Mouse (Mus musculus): ENCODE measurements around the gene Lama5. TPM values are rescaled to one million over a fixed set of nuclear protein-coding genes. Genes with fewer than 3 reads are reported as not detected.

Gene Lama5
- polyA plus RNA-seq, 1 experiment: 8.3 TPM

- H3K27ac ChIP-seq (ENCODE audit: control insufficient read depth, insufficient read depth, low read depth, low read length): no peak overlapping the region
- no peaks in the 10 kb centered on the region for H3K27me3 ChIP-seq (ENCODE audit: control insufficient read depth, insufficient read depth, low read length)
- TF ChIP-seq POLR2A (IDR thresholded peaks at IDR 0.05; ENCODE audit: control insufficient read depth, low read depth, low read length): no peak
- no peak for TF ChIP-seq CTCF (IDR thresholded peaks at IDR 0.05; ENCODE audit: control insufficient read depth, insufficient read depth, insufficient replicate concordance, low read depth, low read length)
- H3K4me1 ChIP-seq (ENCODE audit: control insufficient read depth, insufficient read depth, low read length): peaks cover 5% of the 10 kb centered on the region
- H3K4me3 ChIP-seq (ENCODE audit: control insufficient read depth, low read depth, low read length): no peak overlapping the region
- peaks cover 2% of the 10 kb centered on the region; the same call in 1 of the 2 replicates for H3K36me3 ChIP-seq (ENCODE audit: control insufficient read depth, insufficient read depth, low read length)
These were observed 58.8 kb downstream of the Lama5 start for GRCm38 (mm10) chr2:180166869-180167268.

GRCm38 (mm10) chr2:180165855-180166254, 59.8 kb downstream of the Lama5 start:
- Histone ChIP-seq H3K27me3 (ENCODE audit: control insufficient read depth, insufficient read depth, low read length) (no peaks in the 10 kb centered on the region), H3K4me3 (ENCODE audit: control insufficient read depth, low read depth, low read length) (no peak overlapping the region), H3K36me3 (ENCODE audit: control insufficient read depth, insufficient read depth, low read length) (peaks cover 2% of the 10 kb centered on the region; the same call in 1 of the 2 replicates), H3K4me1 (ENCODE audit: control insufficient read depth, insufficient read depth, low read length) (peaks cover 5% of the 10 kb centered on the region), H3K27ac (ENCODE audit: control insufficient read depth, insufficient read depth, low read depth, low read length) (no peak overlapping the region)
- no peak for TF ChIP-seq CTCF (IDR thresholded peaks at IDR 0.05; ENCODE audit: control insufficient read depth, insufficient read depth, insufficient replicate concordance, low read depth, low read length)
- no peak for TF ChIP-seq POLR2A (IDR thresholded peaks at IDR 0.05; ENCODE audit: control insufficient read depth, low read depth, low read length)

DNA sequence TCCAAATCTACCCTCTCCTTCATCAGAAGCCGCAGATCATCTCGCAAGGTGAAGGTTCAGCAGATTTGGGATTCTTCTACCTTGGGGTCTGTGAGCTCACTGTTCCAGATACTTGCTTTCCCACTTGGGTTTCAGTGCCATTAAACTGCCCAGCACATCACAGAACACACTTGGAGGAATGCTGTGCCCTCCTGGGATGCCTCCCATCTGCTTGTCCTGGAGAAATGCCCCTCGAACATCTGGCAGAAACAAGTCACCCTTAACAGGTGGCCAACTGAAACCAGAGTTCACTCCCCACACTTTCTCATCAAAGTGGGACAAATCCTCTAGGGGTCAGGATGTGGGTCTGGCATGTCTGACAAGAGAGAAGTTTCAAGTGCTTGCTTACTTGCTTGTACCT, 67.0 kb downstream of the Lama5 start:
- Histone ChIP-seq H3K36me3 (ENCODE audit: control insufficient read depth, insufficient read depth, low read length) (peaks cover 2% of the 10 kb centered on the region; the same call in 1 of the 2 replicates), H3K27ac (ENCODE audit: control insufficient read depth, insufficient read depth, low read depth, low read length) (no peak overlapping the region), H3K4me1 (ENCODE audit: control insufficient read depth, insufficient read depth, low read length) (no peaks in the 10 kb centered on the region), H3K27me3 (ENCODE audit: control insufficient read depth, insufficient read depth, low read length) (no peaks in the 10 kb centered on the region), H3K4me3 (ENCODE audit: control insufficient read depth, low read depth, low read length) (no peak overlapping the region)
- no peak for TF ChIP-seq CTCF (IDR thresholded peaks at IDR 0.05; ENCODE audit: control insufficient read depth, insufficient read depth, insufficient replicate concordance, low read depth, low read length)
- no peak for TF ChIP-seq POLR2A (IDR thresholded peaks at IDR 0.05; ENCODE audit: control insufficient read depth, low read depth, low read length)

DNA sequence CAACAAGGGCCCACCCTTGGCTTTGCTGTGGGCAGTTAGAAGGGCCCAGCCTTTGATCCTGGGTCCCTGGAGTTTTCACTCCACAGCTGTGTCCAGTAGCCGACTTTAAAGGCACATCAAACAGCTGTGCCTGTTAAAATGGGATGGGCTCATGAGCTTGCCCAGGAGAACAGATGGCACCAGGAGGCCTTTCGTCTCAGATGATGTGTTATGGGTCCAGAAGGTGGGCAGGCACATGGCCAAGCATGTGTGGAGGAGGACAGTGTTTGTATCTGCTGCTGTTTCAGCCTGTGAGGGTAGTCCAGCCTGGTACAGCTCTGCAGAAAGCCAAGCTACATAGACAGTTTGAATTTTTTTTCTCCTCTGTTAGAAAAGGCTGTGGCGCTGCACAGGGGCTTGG, 70.9 kb downstream of the Lama5 start:
- TF ChIP-seq CTCF (IDR thresholded peaks at IDR 0.05; ENCODE audit: control insufficient read depth, insufficient read depth, insufficient replicate concordance, low read depth, low read length) (no peak), POLR2A (IDR thresholded peaks at IDR 0.05; ENCODE audit: control insufficient read depth, low read depth, low read length) (no peak)
- H3K4me1 ChIP-seq (ENCODE audit: control insufficient read depth, insufficient read depth, low read length): no peaks in the 10 kb centered on the region
- no peak overlapping the region for H3K27ac ChIP-seq (ENCODE audit: control insufficient read depth, insufficient read depth, low read depth, low read length)
- H3K36me3 ChIP-seq (ENCODE audit: control insufficient read depth, insufficient read depth, low read length): peaks cover 1% of the 10 kb centered on the region; the same call in 1 of the 2 replicates
- no peaks in the 10 kb centered on the region for H3K27me3 ChIP-seq (ENCODE audit: control insufficient read depth, insufficient read depth, low read length)
- H3K4me3 ChIP-seq (ENCODE audit: control insufficient read depth, low read depth, low read length): no peak overlapping the region

DNA sequence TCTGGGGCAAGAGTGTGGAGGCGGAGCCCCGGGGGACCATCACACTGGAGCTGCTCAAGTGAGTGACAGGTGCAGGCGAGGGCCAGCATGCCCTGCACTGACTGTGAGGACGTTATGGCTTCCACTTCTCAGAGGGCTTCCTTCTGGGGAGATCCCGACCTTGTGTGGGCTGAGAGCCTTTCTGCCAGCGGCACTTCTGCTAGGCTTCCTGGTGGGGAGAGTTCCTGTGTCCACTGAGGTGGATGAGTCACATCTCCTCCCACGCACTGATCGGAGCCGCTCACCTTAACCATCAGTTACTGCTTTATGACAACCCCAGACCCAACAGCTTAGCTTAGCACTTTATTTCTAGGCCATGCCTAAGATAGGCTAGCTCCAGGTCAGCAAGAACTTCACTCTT, 77.1 kb downstream of the Lama5 start:
- no peaks in the 10 kb centered on the region for H3K4me1 ChIP-seq (ENCODE audit: control insufficient read depth, insufficient read depth, low read length)
- H3K36me3 ChIP-seq (ENCODE audit: control insufficient read depth, insufficient read depth, low read length): peaks cover 5% of the 10 kb centered on the region
- no peak overlapping the region for H3K4me3 ChIP-seq (ENCODE audit: control insufficient read depth, low read depth, low read length)
- no peaks in the 10 kb centered on the region for H3K27me3 ChIP-seq (ENCODE audit: control insufficient read depth, insufficient read depth, low read length)
- H3K27ac ChIP-seq (ENCODE audit: control insufficient read depth, insufficient read depth, low read depth, low read length): no peak overlapping the region
- no peak for TF ChIP-seq CTCF (IDR thresholded peaks at IDR 0.05; ENCODE audit: control insufficient read depth, insufficient read depth, insufficient replicate concordance, low read depth, low read length)

DNA sequence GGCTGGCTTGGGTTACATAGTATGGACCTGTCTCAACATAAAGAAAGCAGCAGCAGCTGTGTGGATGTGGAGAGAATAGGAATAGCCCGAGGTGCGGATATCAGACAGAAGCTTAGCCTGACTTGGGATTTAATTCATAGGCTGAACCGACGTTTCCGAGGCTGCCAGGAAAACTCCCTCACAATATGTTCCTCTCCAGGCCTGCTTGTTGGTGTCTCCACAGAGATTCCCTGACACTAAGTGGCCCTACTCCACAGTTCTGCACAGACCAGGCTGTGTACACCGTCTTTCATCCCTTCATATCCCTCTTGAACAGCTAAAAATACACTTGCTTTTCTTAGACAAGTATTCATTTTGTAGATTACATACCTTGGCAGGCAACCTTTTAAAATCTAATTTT, 78.3 kb downstream of the Lama5 start:
- no peaks in the 10 kb centered on the region for H3K27me3 ChIP-seq (ENCODE audit: control insufficient read depth, insufficient read depth, low read length)
- H3K4me3 ChIP-seq (ENCODE audit: control insufficient read depth, low read depth, low read length): no peak overlapping the region
- H3K36me3 ChIP-seq (ENCODE audit: control insufficient read depth, insufficient read depth, low read length): peaks cover 5% of the 10 kb centered on the region
- no peak overlapping the region for H3K27ac ChIP-seq (ENCODE audit: control insufficient read depth, insufficient read depth, low read depth, low read length)
- H3K4me1 ChIP-seq (ENCODE audit: control insufficient read depth, insufficient read depth, low read length): no peaks in the 10 kb centered on the region
- TF ChIP-seq CTCF (IDR thresholded peaks at IDR 0.05; ENCODE audit: control insufficient read depth, insufficient read depth, insufficient replicate concordance, low read depth, low read length): no peak
- TF ChIP-seq POLR2A (IDR thresholded peaks at IDR 0.05; ENCODE audit: control insufficient read depth, low read depth, low read length): no peak

GRCm38 (mm10) chr2:180146091-180146490, 79.6 kb downstream of the Lama5 start:
- Histone ChIP-seq H3K4me3 (ENCODE audit: control insufficient read depth, low read depth, low read length) (peak overlapping the region; percentile 17; the same call in 1 of the 2 replicates), H3K27me3 (ENCODE audit: control insufficient read depth, insufficient read depth, low read length) (no peaks in the 10 kb centered on the region), H3K36me3 (ENCODE audit: control insufficient read depth, insufficient read depth, low read length) (peaks cover 5% of the 10 kb centered on the region), H3K27ac (ENCODE audit: control insufficient read depth, insufficient read depth, low read depth, low read length) (no peak overlapping the region), H3K4me1 (ENCODE audit: control insufficient read depth, insufficient read depth, low read length) (no peaks in the 10 kb centered on the region)
- TF ChIP-seq POLR2A (IDR thresholded peaks at IDR 0.05; ENCODE audit: control insufficient read depth, low read depth, low read length) (no peak), CTCF (IDR thresholded peaks at IDR 0.05; ENCODE audit: control insufficient read depth, insufficient read depth, insufficient replicate concordance, low read depth, low read length) (no peak)

DNA sequence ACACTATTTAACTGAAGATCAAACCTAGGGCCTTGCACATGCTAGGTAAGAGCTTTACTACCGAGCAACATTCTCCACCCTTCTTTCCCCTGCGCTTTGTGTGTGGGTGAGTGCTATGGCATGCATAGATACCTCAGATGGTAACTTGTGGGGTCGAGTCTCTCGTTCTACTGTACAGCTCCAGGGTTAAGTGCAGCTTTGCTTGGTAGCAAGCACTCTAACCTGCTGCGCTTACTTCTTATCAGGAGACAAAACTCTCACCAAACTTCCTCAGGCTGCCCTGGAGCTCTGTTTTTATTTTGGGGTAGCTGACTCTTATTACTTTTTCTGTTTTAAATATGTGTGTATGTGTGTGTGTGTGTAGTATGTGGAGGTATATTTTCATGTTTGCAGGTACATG, 90.2 kb downstream of the Lama5 start:
- H3K27me3 ChIP-seq (ENCODE audit: control insufficient read depth, insufficient read depth, low read length): no peaks in the 10 kb centered on the region
- H3K36me3 ChIP-seq (ENCODE audit: control insufficient read depth, insufficient read depth, low read length): peaks cover 2% of the 10 kb centered on the region; the same call in 1 of the 2 replicates
- TF ChIP-seq POLR2A (IDR thresholded peaks at IDR 0.05; ENCODE audit: control insufficient read depth, low read depth, low read length) (no peak), CTCF (IDR thresholded peaks at IDR 0.05; ENCODE audit: control insufficient read depth, insufficient read depth, insufficient replicate concordance, low read depth, low read length) (no peak)
- H3K27ac ChIP-seq (ENCODE audit: control insufficient read depth, insufficient read depth, low read depth, low read length): no peak overlapping the region
- H3K4me1 ChIP-seq (ENCODE audit: control insufficient read depth, insufficient read depth, low read length): no peaks in the 10 kb centered on the region
- no peak overlapping the region for H3K4me3 ChIP-seq (ENCODE audit: control insufficient read depth, low read depth, low read length)
